Mouse (Mus musculus): ENCODE results near the gene Atg10.

Gene Atg10

DNA sequence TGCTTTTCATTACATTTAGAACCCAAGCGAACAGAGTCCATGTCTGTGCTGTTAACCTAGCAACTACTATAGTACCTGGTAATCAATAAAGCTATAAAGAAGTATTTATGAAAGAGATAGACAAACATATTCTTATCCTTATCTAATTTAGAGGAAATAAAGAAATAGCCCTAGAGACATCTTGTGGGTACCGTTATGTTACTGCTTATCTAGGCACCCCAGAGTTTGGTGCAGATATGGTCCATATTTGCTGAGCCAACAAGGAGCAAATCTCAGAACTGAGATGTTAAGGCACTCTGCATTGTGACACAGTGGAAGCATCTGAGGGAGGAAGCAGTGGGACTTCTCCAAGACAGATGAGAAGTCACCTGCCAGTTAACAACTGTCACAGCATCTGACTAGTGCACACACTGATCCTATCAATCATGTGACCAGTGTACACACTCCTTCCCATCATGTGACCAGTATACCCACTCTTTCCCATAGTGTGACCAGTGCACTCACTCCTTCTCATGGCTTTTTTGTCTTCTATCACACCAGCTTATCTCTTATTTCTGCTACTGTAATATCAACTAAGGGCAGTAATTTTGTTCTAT, 228.6 kb downstream of the Atg10 start:
- no peak for DNase-seq

GRCm38 (mm10) chr13:90993602-90994001, 230.2 kb downstream of the Atg10 start:
- DNase-seq, result no peak

DNA sequence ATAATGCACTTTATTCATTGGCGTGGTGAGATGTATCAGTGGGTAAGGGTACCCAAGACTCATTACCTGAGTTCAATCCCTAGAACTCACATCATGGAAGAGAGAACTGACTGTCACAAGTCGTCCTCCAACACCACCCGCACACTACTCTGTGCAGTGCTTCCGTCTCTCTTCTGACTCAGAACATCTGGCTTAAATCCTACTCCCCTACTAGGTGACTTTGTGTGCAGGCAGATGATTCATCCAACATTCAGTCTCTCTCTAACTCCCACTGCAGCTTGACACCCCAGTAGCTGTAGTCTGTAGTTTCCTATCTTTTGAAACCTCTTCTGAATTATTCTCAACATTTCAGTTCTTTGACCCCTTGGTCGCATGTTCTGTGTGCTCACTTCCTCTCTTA, 230.8 kb downstream of the Atg10 start:
- no peak for DNase-seq

DNA sequence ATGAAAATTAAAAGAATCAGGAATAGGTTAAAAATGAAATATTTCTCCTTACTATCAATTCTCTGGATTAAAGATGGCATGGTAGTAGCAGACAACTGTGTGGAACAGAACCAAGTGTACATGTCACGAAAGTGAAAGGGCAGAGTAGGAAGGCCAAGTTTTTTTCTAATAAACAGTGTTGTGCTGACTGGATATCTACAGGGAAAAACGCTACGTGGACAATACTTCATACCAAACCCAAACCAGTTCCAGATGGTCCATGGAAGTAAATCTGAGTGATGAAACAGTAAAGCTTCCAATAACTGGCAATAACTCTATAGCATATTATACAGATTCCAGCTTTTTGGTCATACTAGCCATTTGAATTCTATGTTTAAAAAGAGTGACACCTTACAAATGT, 235.5 kb downstream of the Atg10 start:
- no peak for DNase-seq

GRCm38 (mm10) chr13:90985417-90985816, 238.4 kb downstream of the Atg10 start:
- DNase-seq, result no peak

GRCm38 (mm10) chr13:90984073-90984472, 239.7 kb downstream of the Atg10 start:
- no peak for DNase-seq

DNA sequence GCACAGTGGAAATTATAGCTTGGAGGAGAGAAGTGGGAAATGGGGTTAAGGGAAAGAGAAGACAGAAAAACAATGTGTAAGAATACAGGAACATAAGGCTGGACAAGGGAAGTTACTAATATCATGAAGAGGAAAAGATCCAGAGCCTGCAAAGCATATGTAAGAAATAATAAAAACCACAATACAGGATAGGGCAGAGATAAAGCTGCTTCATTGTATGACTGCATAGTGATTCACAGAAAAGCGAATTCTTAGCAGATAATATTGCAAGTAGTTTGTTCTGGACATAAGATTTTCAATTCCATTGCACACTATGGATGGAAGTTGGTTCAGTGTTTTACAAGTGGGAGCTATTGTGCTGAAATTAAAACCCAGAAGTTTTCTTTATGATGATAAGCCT, 242.0 kb downstream of the Atg10 start:
- no peak for DNase-seq

- DNase-seq, result no peak
Measured at GRCm38 (mm10) chr13:90980878-90981674, 242.7 kb downstream of the Atg10 start.

GRCm38 (mm10) chr13:90977057-90977456, 246.7 kb downstream of the Atg10 start:
- no peak for DNase-seq

- DNase-seq, result no peak
Measured at GRCm38 (mm10) chr13:90973409-90973808, 250.4 kb downstream of the Atg10 start.

GRCm38 (mm10) chr13:90970259-90971017, 253.3 kb downstream of the Atg10 start:
- peak; percentile 8 for DNase-seq

- no peak for DNase-seq
Measured at GRCm38 (mm10) chr13:90968940-90969339, 254.8 kb downstream of the Atg10 start.

DNA sequence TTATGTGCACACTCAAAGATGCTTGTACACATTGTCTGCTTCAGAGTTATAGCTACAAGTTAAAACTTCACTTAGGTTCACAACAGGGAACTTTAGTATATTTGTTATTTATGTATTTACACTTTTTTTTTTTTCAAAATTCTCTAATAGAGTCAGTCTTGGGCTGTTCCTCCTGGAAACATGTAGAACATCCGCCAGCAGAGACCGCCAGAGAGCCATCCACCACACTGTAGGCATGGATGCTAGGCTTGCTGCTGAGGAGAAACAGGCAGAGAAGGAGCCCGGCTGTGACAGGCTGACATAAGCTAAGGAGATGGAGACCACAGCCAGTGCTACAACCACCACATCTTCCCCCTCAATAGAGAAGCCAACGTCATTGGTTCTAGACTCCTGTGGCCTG, 256.3 kb downstream of the Atg10 start:
- DNase-seq, result peak; percentile 67

DNA sequence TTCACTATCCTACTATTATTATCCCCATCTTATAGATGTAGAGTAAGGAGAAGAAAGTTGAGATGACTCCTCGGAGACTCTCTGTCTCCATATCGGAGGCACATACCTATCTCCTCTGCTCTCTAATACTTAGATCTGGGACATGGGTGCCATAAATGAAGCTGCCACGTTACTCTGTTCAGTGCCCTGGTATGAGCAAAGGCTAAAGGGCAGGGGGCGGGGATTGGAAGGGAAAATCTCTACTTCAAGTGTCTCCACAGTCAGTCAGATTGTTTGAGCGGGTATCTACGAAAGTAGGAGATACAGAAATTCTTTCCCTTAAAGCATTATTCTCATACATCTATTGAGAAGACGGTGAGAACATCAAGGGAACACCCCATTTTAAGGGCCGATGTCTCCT, 257.8 kb downstream of the Atg10 start:
- no peak for DNase-seq

GRCm38 (mm10) chr13:90964511-90964910, 259.3 kb downstream of the Atg10 start:
- no peak for DNase-seq

GRCm38 (mm10) chr13:90962836-90963760, 260.7 kb downstream of the Atg10 start:
- DNase-seq, result no peak

DNA sequence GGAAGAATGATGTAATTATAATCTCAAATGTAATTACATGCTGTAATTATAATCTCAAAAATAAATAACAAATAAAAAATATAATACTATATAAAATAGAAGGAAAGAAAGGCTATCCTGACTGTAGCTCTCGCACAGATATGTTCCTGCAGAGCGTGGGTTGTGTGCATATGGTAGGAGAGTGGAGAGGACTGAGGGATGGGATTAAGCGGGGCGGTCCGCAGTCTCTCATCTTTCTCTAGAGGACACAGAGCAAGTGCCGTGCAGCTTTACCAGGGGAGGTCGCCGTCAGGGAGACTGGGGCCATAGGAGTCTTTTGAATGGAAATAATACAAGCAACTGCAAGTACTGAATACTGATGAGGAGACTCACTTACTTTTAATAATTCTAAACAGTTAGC, 263.2 kb downstream of the Atg10 start:
- no peak for DNase-seq

DNA sequence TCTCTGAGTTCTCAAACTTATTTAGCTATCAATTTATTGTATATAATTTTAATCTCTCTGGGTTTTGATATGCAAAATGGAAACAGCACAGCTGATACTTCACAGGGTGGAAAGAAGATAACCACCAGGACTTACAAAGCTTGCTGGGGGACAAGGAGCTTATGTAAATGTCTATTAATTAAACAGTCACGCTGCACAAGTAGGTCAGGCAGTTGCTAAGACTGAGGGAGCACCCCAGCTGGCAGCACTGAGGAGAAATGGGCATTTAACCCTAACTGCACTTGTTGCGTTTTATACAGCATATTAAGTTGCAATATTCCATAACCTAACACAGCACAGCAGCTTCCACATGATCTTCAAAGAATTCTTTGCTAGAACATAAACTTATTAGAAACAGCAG, 264.9 kb downstream of the Atg10 start:
- no peak for DNase-seq

DNA sequence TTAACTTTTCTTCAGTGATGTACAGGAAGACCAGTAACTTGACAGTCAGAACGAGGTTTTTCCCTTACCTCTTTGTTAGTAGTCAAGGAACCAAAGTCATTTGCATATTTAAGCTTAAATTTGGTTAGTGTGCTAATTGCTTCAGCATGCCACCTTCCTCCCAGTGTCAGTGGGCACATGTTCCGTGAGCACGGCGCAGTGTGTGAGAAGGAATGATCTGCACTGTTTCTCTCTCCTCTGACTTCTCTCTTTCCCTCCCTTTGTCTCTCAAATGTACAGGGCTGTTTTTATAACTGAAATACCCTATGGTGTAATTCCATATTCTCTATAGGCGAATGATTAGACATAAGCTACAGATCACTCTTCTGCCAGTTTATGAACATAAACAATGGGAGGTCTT, 284.2 kb downstream of the Atg10 start:
- DNase-seq, result no peak

DNA sequence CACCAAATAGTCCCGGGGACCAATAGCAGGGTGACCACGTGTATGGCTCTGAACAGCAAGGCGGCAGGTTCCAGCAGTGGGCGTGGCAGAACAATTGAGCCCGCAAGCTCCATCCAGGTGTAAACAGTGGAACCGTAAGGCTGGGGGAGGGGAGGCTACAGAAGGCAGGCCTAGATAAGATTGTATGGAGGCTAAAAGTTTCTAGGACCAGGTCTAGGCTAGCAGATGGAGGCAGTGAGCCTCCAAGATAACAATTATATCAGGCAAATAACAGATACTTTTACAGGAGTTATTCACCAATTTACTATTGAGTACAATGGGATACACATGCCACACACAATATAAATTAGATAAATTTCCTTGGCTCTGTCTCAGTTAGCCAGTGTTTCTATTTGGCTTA, 284.6 kb downstream of the Atg10 start:
- DNase-seq, result peak; percentile 86

DNA sequence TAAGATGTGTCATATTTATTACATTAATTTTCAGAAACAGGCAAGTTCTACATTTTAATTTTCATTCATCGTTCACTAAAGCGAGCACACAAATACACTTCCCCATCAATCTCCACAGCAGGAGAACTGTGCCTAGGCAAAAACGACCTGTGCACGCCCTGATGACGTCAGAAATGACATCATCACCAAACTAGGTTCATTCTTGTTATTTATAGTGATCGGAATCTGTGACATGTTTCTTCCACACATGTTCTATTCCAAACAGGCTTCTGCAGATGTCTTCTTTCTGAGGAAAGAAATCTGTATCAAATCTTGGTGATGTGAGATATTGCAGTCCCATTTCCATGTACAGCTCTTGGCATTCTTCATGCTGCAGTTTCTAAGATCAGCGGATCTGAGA, 287.9 kb downstream of the Atg10 start:
- DNase-seq, result no peak

GRCm38 (mm10) chr13:90933256-90933655, 290.5 kb downstream of the Atg10 start:
- no peak for DNase-seq

GRCm38 (mm10) chr13:90929847-90930246, 293.9 kb downstream of the Atg10 start:
- peak; percentile 70 for DNase-seq

Measured in liver (tissue).